In the genomic region with DNA sequence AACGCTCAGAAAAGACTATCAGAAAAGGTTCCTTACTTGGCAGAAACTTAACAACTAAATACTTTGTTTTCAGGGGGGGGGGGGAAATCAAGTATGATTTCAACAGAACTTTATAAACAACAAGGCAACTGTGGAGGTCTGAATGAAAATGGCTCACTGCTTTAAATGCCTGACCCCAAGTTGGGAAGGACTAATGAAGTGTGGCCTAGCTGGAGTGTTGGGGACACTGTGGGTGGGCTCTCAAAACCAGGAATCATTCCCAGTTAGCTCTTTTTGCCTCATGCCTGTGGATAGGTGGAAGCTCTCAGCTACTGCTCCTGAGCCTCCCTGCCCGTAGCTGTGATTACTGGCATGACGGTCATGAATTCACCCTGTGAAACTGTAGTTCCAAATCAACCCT, we compare ENCODE assay signal across 24 mouse cellular contexts. TPM values are rescaled to one million over a fixed set of nuclear protein-coding genes. Genes with fewer than 3 reads are reported as not detected.
"Had no signal": no experiment of that assay in that cellular context is flagged by ENCODE, and none has a peak within 500 bp of the region (broad histone marks: within the 10 kb centered on the region; RNA-seq: fewer than 3 reads in every experiment).

No protein-coding gene starts in this region.

- H3K4me2 ChIP-seq: limb, embryonic 15.5 days; liver, embryonic 12.5 days; midbrain, embryonic 12.5 days; neural tube, embryonic 13.5 days; neural tube, embryonic 15.5 days had no signal

- H3K27me3 ChIP-seq: limb, embryonic 15.5 days; liver, embryonic 12.5 days; midbrain, embryonic 12.5 days; neural tube, embryonic 13.5 days; neural tube, embryonic 15.5 days had no signal

- H3K9me3 ChIP-seq: limb, embryonic 15.5 days; liver, embryonic 12.5 days; midbrain, embryonic 10.5 days; midbrain, embryonic 12.5 days; neural tube, embryonic 13.5 days; neural tube, embryonic 15.5 days had no signal

- H3K9ac ChIP-seq: limb, embryonic 15.5 days; liver, embryonic 12.5 days; liver, embryonic 14.5 days; midbrain, embryonic 12.5 days; neural tube, embryonic 13.5 days; neural tube, embryonic 15.5 days had no signal

- ATAC-seq: liver, embryonic 12.5 days; midbrain, embryonic 16.5 days had no signal

- DNase-seq: lung, postnatal 36 days; midbrain, embryonic 14.5 days; retina, postnatal 1 day; right cerebral cortex, adult 18-20 months; right cerebral cortex, postnatal 25 days; right cerebral cortex, postnatal 4 days; spleen, adult 18-20 months; thymus, adult 18-20 months; thymus, postnatal 14 days; thymus, postnatal 36 days had no signal

- H3K4me1 ChIP-seq: limb, embryonic 15.5 days; midbrain, embryonic 10.5 days; midbrain, embryonic 12.5 days; neural tube, embryonic 13.5 days; neural tube, embryonic 15.5 days had no signal

- H3K4me3 ChIP-seq: limb, embryonic 15.5 days; liver, embryonic 12.5 days; midbrain, embryonic 10.5 days; midbrain, embryonic 12.5 days; myocyte; neural tube, embryonic 13.5 days; neural tube, embryonic 15.5 days had no signal

- H3K27ac ChIP-seq: limb, embryonic 15.5 days; liver, embryonic 12.5 days; liver, embryonic 14.5 days; midbrain, embryonic 10.5 days; midbrain, embryonic 12.5 days; neural tube, embryonic 13.5 days; neural tube, embryonic 15.5 days had no signal

RNA-seq across cellular contexts. Expression of gene Lmod2, which starts 36.5 kb away (rescaled TPM):
- total RNA-seq: megakaryocyte, adult 5-6 weeks; megakaryocyte-erythroid progenitor cell, adult 5-6 weeks had no signal
- polyA plus RNA-seq: liver, adult 2 months; liver, embryonic 12.5 days; midbrain, embryonic 12.5 days; midbrain, embryonic 14.5 days; midbrain, embryonic 16.5 days; small intestine, adult 2 months; stomach, embryonic 14.5 days had no signal
